Mouse (Mus musculus): ENCODE results near the gene Rsph9. TPM values are rescaled to one million over a fixed set of nuclear protein-coding genes. Genes with fewer than 3 reads are reported as not detected.

Gene Rsph9
- total and polyA plus RNA-seq, 3 experiments, result 0.29 TPM; not detected in 2

GRCm38 (mm10) chr17:46098525-46098924 is 45.5 kb downstream of the Rsph9 start:
- Histone ChIP-seq H3K79me2 (ENCODE audit: control insufficient read depth, insufficient read depth, low read length, poor library complexity) (no peaks in the 10 kb centered on the region), H3K36me3 (ENCODE audit: control insufficient read depth in 1 of 2, insufficient read depth in 2 of 2, low read length in 2 of 2) (no peaks in the 10 kb centered on the region), H3K9me3 (replicated peaks; ENCODE audit: insufficient read depth, low read length) (no peaks in the 10 kb centered on the region), H3K4me1 (ENCODE audit: control insufficient read depth in 1 of 2, insufficient read depth in 2 of 2, low read length in 2 of 2) (peaks cover 3 to 6% of the 10 kb centered on the region in 2 experiments; a peak in 2 of 4 replicates), H3K27me3 (ENCODE audit: control insufficient read depth in 1 of 2, insufficient read depth in 2 of 2, low read length in 2 of 2) (no peaks in the 10 kb centered on the region), H3K4me3 (ENCODE audit: control insufficient read depth in 1 of 2, insufficient read depth in 1 of 2, low read depth in 2 of 2, low read length in 2 of 2) (no peak overlapping the region), H3K9ac (ENCODE audit: control insufficient read depth, low read depth, low read length, poor library complexity, severe bottlenecking) (no peak overlapping the region), H3K27ac (ENCODE audit: control insufficient read depth, low read depth, low read length) (no peak overlapping the region)
- no peak for TF ChIP-seq CHD2 (IDR thresholded peaks at IDR 0.05; ENCODE audit: low read length)
- TF ChIP-seq EP300 (IDR thresholded peaks at IDR 0.05; ENCODE audit: low read depth in 1 of 2, low read length in 2 of 2), result 0 out of 4 replicates have a peak, but pooled peaks of 1 of the 2 experiments have one; percentile 5
- peak; percentile 49 for DNase-seq (ENCODE audit: low read depth, low spot score)

DNA sequence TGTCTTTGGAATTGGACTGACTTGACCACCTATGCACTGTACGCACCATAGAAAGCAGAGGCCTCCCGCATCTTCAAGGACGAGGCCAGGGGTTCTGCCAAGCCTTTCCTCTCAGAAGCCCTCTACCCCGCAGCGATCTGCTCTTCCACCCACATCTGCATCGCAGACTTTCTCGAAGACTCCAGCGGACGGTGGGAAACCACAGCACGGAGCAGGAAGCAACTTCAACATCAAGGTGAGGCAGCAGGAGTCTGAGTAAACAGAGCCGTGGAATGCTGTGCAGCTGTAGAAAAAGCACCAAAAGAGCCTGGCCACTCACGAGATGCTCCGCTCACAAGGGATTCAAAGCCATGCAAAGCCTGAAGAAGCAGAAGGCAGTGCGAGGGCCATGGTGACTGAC is 52.1 kb downstream of the Rsph9 start:
- Histone ChIP-seq H3K4me1 (ENCODE audit: control insufficient read depth in 1 of 2, insufficient read depth in 2 of 2, low read length in 2 of 2) (peaks cover 3 to 10% of the 10 kb centered on the region in 2 experiments; a peak in 2 of 4 replicates), H3K27me3 (ENCODE audit: control insufficient read depth in 1 of 2, insufficient read depth in 2 of 2, low read length in 2 of 2) (no peaks in the 10 kb centered on the region), H3K36me3 (ENCODE audit: control insufficient read depth in 1 of 2, insufficient read depth in 2 of 2, low read length in 2 of 2) (no peaks in the 10 kb centered on the region), H3K4me3 (ENCODE audit: control insufficient read depth in 1 of 2, insufficient read depth in 1 of 2, low read depth in 2 of 2, low read length in 2 of 2) (no peak overlapping the region), H3K9me3 (replicated peaks; ENCODE audit: insufficient read depth, low read length) (no peaks in the 10 kb centered on the region), H3K27ac (ENCODE audit: control insufficient read depth, low read depth, low read length) (no peak overlapping the region), H3K9ac (ENCODE audit: control insufficient read depth, low read depth, low read length, poor library complexity, severe bottlenecking) (no peak overlapping the region), H3K79me2 (ENCODE audit: control insufficient read depth, insufficient read depth, low read length, poor library complexity) (no peaks in the 10 kb centered on the region)
- TF ChIP-seq KAT2A (conservative IDR thresholded peaks at IDR 0.05; ENCODE audit: low read depth, low read length) (no peak), MEF2A (IDR thresholded peaks at IDR 0.05; ENCODE audit: extremely low read depth, insufficient replicate concordance, low read depth, low read length, poor library complexity, severe bottlenecking) (no peak), SMC3 (IDR thresholded peaks at IDR 0.05; ENCODE audit: low read depth, low read length) (no peak), NRF1 (IDR thresholded peaks at IDR 0.05; ENCODE audit: insufficient read depth, low read depth, low read length, poor library complexity, severe bottlenecking) (no peak), E2F4 (IDR thresholded peaks at IDR 0.05; ENCODE audit: borderline replicate concordance, low read depth, low read length) (no peak), JUND (IDR thresholded peaks at IDR 0.05; ENCODE audit: low read depth, low read length) (no peak), EP300 (IDR thresholded peaks at IDR 0.05; ENCODE audit: low read depth in 1 of 2, low read length in 2 of 2) (no peak), BHLHE40 (IDR thresholded peaks at IDR 0.05; ENCODE audit: borderline replicate concordance, low read depth, low read length) (no peak), MAFK (IDR thresholded peaks at IDR 0.05; ENCODE audit: borderline replicate concordance, low read depth, low read length) (no peak), SIN3A (IDR thresholded peaks at IDR 0.05; ENCODE audit: low read length) (no peak), HCFC1 (IDR thresholded peaks at IDR 0.05; ENCODE audit: low read depth, low read length) (no peak), ZMIZ1 (IDR thresholded peaks at IDR 0.05; ENCODE audit: low read depth, low read length) (no peak), GABPA (IDR thresholded peaks at IDR 0.05; ENCODE audit: low read depth, low read length) (no peak), NELFE (IDR thresholded peaks at IDR 0.05; ENCODE audit: low read depth, low read length) (no peak), TBP (IDR thresholded peaks at IDR 0.05; ENCODE audit: low read depth, low read length) (no peak), CHD2 (IDR thresholded peaks at IDR 0.05; ENCODE audit: low read length) (no peak), MYC (IDR thresholded peaks at IDR 0.05; ENCODE audit: low read depth, low read length) (no peak), RCOR1 (IDR thresholded peaks at IDR 0.05; ENCODE audit: low read depth, low read length) (no peak), POLR2AphosphoS5 (IDR thresholded peaks at IDR 0.05; ENCODE audit: borderline replicate concordance, low read depth, low read length) (no peak)
- DNase-seq (ENCODE audit: low read depth, low spot score), result no peak
